Mouse (Mus musculus): ENCODE data around the gene Cbarp. TPM values are rescaled to one million over a fixed set of nuclear protein-coding genes. Genes with fewer than 3 reads are reported as not detected.

Cbarp gene
- polyA plus RNA-seq, 2 experiments: 1.1 to 1.8 TPM

GRCm38 (mm10) chr10:80123932-80124562 is 16.6 kb downstream of the Cbarp start:
- H3K4me3 ChIP-seq (ENCODE audit: insufficient read depth in 1 of 2, low read depth in 2 of 2, low read length in 2 of 2): peak overlapping the region in 1 of 2 experiments; percentile 34; a peak in 2 of 4 replicates
- peak in 1 of 3 experiments; percentile 71 for DNase-seq (ENCODE audit: low read depth in 3 of 3, low spot score in 3 of 3)
- 39% methylated on average over 9 of the region's 9 CpGs for WGBS (ENCODE audit: insufficient replicate concordance)
- peak overlapping the region; percentile 61 for H3K9ac ChIP-seq (replicated peaks)
- peaks cover 35 to 41% of the 10 kb centered on the region in 2 experiments for H3K4me1 ChIP-seq (replicated peaks; ENCODE audit: control insufficient read depth in 2 of 2, insufficient read depth in 2 of 2, low read length in 1 of 2)
- no peaks in the 10 kb centered on the region for H3K9me3 ChIP-seq (ENCODE audit: control insufficient read depth, low read length)
- TF ChIP-seq CTCF (IDR thresholded peaks at IDR 0.05; ENCODE audit: low read depth) (no peak), EP300 (IDR thresholded peaks at IDR 0.05; ENCODE audit: low read depth) (peak; percentile 80)
- peak overlapping the region; percentile 86 for H3K27ac ChIP-seq
- peaks cover 85% of the 10 kb centered on the region for H3K36me3 ChIP-seq (replicated peaks; ENCODE audit: control insufficient read depth, insufficient read depth, low read depth)
- peak overlapping the region; percentile 69 for H3K4me2 ChIP-seq (ENCODE audit: low read depth)
- peak; percentile 87 for ATAC-seq (ENCODE audit: insufficient read depth)
- no peaks in the 10 kb centered on the region for H3K27me3 ChIP-seq (ENCODE audit: control insufficient read depth, insufficient read depth, low read length)

DNA sequence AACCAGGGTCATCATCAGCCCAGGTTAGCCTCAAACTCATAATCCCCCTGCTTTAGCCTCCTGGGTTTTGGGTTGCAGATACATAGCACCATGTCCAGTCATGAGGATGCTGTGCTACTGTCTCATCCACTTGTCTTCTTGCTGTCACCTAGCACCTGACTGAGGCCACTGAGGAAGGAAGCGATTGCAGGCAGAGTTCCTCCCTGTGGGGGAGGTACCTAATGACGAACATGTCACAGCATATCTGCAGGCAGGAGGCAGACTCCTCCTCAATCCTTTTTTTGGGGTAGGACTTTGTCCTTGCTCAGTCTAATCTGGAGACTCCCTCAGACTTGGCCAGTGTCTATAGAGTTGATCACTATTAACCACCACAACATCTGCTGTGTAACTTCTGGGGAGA is 19.0 kb downstream of the Cbarp start:
- DNase-seq (ENCODE audit: low read depth in 3 of 3, low spot score in 3 of 3): no peak
- WGBS (ENCODE audit: insufficient replicate concordance): 49% methylated on average over 2 of the region's 2 CpGs
- H3K27ac ChIP-seq: no peak overlapping the region
- H3K4me1 ChIP-seq (replicated peaks; ENCODE audit: control insufficient read depth in 2 of 2, insufficient read depth in 2 of 2, low read length in 1 of 2): peaks cover 43 to 47% of the 10 kb centered on the region in 2 experiments
- ATAC-seq (ENCODE audit: insufficient read depth): no peak
- H3K9me3 ChIP-seq (ENCODE audit: control insufficient read depth, low read length): no peaks in the 10 kb centered on the region
- no peak overlapping the region for H3K4me2 ChIP-seq (ENCODE audit: low read depth)
- no peak overlapping the region for H3K9ac ChIP-seq (replicated peaks)
- peaks cover 78% of the 10 kb centered on the region for H3K36me3 ChIP-seq (replicated peaks; ENCODE audit: control insufficient read depth, insufficient read depth, low read depth)
- H3K27me3 ChIP-seq (ENCODE audit: control insufficient read depth, insufficient read depth, low read length): no peaks in the 10 kb centered on the region
- TF ChIP-seq CTCF (IDR thresholded peaks at IDR 0.05; ENCODE audit: low read depth) (0 out of 2 replicates have a peak, but pooled peaks have one; percentile 11), EP300 (IDR thresholded peaks at IDR 0.05; ENCODE audit: low read depth) (no peak)
- H3K4me3 ChIP-seq (ENCODE audit: insufficient read depth in 1 of 2, low read depth in 2 of 2, low read length in 2 of 2): no peak overlapping the region

- WGBS (ENCODE audit: insufficient replicate concordance): 80% methylated on average over 2 of the region's 2 CpGs
- H3K36me3 ChIP-seq (replicated peaks; ENCODE audit: control insufficient read depth, insufficient read depth, low read depth): peaks cover 63% of the 10 kb centered on the region
- TF ChIP-seq EP300 (IDR thresholded peaks at IDR 0.05; ENCODE audit: low read depth) (no peak), CTCF (IDR thresholded peaks at IDR 0.05; ENCODE audit: low read depth) (no peak)
- H3K9me3 ChIP-seq (ENCODE audit: control insufficient read depth, low read length): no peaks in the 10 kb centered on the region
- no peak overlapping the region; the same call in 1 of the 2 replicates for H3K9ac ChIP-seq (replicated peaks)
- peaks cover 35 to 40% of the 10 kb centered on the region in 2 experiments for H3K4me1 ChIP-seq (replicated peaks; ENCODE audit: control insufficient read depth in 2 of 2, insufficient read depth in 2 of 2, low read length in 1 of 2)
- peak overlapping the region; percentile 6; the same call in 1 of the 2 replicates for H3K27ac ChIP-seq
- no peaks in the 10 kb centered on the region for H3K27me3 ChIP-seq (ENCODE audit: control insufficient read depth, insufficient read depth, low read length)
- H3K4me2 ChIP-seq (ENCODE audit: low read depth): no peak overlapping the region; the same call in 1 of the 2 replicates
- ATAC-seq (ENCODE audit: insufficient read depth) (no peak), DNase-seq (ENCODE audit: low read depth in 3 of 3, low spot score in 3 of 3) (no peak)
- H3K4me3 ChIP-seq (ENCODE audit: insufficient read depth in 1 of 2, low read depth in 2 of 2, low read length in 2 of 2): no peak overlapping the region
Measured at GRCm38 (mm10) chr10:80120146-80120545, 20.5 kb downstream of the Cbarp start.

- TF ChIP-seq EP300 (IDR thresholded peaks at IDR 0.05; ENCODE audit: low read depth): no peak
- Histone ChIP-seq H3K27ac (peak overlapping the region; percentile 69; the same call in 1 of the 2 replicates), H3K27me3 (ENCODE audit: control insufficient read depth, insufficient read depth, low read length) (no peaks in the 10 kb centered on the region), H3K9ac (replicated peaks) (peak overlapping the region; percentile 99), H3K4me3 (ENCODE audit: insufficient read depth in 1 of 2, low read depth in 2 of 2, low read length in 2 of 2) (peak overlapping the region; percentile 85 to 97), H3K36me3 (replicated peaks; ENCODE audit: control insufficient read depth, insufficient read depth, low read depth) (peaks cover 54% of the 10 kb centered on the region), H3K9me3 (ENCODE audit: control insufficient read depth, low read length) (no peaks in the 10 kb centered on the region), H3K4me2 (ENCODE audit: low read depth) (peak overlapping the region; percentile 81), H3K4me1 (replicated peaks; ENCODE audit: control insufficient read depth in 2 of 2, insufficient read depth in 2 of 2, low read length in 1 of 2) (peaks cover 26 to 36% of the 10 kb centered on the region in 2 experiments)
- DNase-seq (ENCODE audit: low read depth in 3 of 3, low spot score in 3 of 3): no peak
- WGBS (ENCODE audit: insufficient replicate concordance): 76% methylated on average over 6 of the region's 6 CpGs
- no peak for ATAC-seq (ENCODE audit: insufficient read depth)
Measured at GRCm38 (mm10) chr10:80118552-80118951, 22.1 kb downstream of the Cbarp start.

DNA sequence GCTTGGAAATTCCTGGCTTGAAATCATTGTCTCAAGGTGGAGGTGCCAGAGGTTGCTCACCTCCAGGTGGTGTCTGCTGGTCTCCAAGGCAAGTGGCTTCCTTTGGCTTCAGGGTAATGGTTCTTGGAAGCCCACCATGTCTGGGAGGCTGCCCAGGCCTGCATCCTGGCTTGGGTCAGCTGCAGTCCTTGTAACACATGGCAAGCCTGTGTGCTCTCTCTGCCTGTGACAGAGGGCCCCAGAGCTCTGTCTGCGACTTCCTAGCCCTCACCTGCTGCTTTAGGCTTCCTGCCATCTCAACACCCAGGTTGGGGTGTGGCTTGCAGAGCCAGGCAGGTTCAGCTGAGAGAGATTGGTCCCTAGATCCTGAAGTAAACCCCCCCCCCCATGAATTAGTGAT is 22.9 kb downstream of the Cbarp start:
- 24% methylated on average over 1 of the region's 1 CpGs for WGBS (ENCODE audit: insufficient replicate concordance)
- no peak for ATAC-seq (ENCODE audit: insufficient read depth)

More for the DNA sequence above, 22.9 kb downstream of the Cbarp start:
- Histone ChIP-seq H3K27ac (peak overlapping the region; percentile 69), H3K9me3 (ENCODE audit: control insufficient read depth, low read length) (no peaks in the 10 kb centered on the region), H3K27me3 (ENCODE audit: control insufficient read depth, insufficient read depth, low read length) (no peaks in the 10 kb centered on the region), H3K4me1 (replicated peaks; ENCODE audit: control insufficient read depth in 2 of 2, insufficient read depth in 2 of 2, low read length in 1 of 2) (peaks cover 19 to 31% of the 10 kb centered on the region in 2 experiments), H3K9ac (replicated peaks) (peak overlapping the region; percentile 99), H3K36me3 (replicated peaks; ENCODE audit: control insufficient read depth, insufficient read depth, low read depth) (peaks cover 50% of the 10 kb centered on the region), H3K4me3 (ENCODE audit: insufficient read depth in 1 of 2, low read depth in 2 of 2, low read length in 2 of 2) (peak overlapping the region; percentile 85 to 97), H3K4me2 (ENCODE audit: low read depth) (peak overlapping the region; percentile 81)
- TF ChIP-seq CTCF (IDR thresholded peaks at IDR 0.05; ENCODE audit: low read depth): no peak
- no peak for TF ChIP-seq EP300 (IDR thresholded peaks at IDR 0.05; ENCODE audit: low read depth)
- no peak for DNase-seq (ENCODE audit: low read depth in 3 of 3, low spot score in 3 of 3)

All from liver, embryonic 14.5 days (tissue).